Mouse (Mus musculus): ENCODE measurements around the gene Fgf5.

The Fgf5 gene

DNA sequence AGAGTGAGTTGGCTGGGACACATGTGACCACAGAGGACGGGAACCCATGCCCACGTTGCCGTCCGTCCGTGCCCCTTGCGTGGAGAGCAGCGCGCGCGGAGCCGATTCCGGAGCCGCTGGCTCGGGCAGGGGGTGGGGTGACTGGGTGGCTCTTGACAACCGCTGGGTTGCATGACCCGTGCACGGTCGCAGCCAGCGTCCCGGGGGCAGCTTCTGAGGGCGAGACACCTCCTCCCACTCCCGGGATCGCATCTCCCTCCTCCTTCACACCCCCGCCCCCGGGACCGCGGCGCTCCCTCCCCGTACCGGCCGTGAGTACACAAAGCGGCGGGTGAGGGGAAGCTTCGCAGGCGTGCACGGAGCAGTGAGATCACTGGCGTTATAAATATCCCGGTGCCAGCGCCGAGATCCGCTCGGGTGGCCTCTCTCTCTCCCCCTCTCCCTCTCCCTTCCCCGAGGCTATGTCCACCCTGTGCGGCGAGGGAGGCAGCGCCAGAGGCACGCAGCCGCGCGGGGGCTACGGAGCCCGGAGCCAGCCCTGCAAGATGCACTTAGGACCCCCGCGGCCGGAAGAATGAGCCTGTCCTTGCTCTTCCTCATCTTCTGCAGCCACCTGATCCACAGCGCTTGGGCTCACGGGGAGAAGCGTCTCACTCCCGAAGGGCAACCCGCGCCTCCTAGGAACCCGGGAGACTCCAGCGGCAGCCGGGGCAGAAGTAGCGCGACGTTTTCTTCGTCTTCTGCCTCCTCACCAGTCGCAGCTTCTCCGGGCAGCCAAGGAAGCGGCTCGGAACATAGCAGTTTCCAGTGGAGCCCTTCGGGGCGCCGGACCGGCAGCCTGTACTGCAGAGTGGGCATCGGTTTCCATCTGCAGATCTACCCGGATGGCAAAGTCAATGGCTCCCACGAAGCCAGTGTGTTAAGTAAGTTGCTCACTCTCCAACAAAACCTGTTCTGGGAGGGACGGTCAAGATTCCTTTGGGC, at the start of gene Fgf5:
Fgf5 (plus strand) TSS at position 347 of the 984 bp plus-strand sequence.
- peak; percentile 14 for DNase-seq

DNA sequence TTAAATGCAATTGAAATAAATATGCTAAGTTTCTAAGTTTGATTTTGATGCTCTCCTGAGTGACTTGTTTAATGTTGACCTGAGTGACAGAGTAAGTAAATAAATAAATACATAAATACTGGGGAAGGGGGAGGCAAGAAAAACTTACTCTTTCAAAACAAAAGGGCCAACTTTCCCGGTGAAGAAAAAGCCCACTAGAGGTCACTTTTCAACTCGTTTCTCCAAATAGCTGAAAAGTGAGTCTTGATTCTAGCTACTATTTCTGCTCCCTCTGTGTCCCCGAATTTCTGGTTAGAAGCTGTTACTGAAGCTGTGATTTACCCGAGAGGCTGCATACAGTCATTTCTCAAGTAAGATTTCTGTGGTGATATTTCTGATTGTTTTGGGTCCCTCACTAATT, 41.5 kb upstream of the Fgf5 start:
- no peak for DNase-seq

DNA sequence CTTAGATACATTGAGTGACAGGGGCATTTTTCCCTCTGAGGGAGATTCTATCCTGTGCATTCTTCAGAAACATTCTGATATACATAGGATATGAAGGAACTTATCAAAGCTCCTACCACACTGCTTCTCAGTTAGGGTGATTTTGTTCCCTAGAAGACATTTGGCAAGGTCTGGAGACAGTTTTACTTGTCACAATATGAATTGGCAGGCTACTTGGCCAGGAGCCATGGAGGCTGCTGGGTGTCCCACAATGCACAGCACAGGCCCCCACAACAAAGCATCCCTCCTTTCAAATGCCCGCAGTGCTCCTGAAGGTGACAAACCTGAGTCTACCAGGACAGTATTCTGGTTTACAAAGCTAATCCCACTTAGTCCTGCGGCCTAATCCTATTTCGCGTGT, 32.0 kb upstream of the Fgf5 start:
- no peak for DNase-seq

DNA sequence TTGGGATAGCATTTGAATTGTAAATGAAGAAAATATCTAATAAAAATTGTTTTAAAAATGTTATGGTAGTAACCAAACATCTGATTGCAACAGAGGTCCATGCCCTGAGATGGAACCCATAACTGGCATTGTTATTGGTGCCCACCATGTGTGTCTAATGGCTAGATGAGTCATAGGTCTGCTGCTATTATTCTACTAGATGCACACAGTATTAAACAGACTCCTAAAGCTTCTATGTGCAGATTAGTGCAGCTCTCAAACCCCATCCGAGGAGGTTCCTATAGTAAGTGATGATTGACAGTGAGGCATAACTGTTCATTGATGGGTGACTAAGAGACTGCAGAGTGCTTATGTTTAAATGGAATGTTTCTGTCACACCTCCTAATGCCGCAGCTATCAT, 27.3 kb upstream of the Fgf5 start:
- DNase-seq = no peak

DNA sequence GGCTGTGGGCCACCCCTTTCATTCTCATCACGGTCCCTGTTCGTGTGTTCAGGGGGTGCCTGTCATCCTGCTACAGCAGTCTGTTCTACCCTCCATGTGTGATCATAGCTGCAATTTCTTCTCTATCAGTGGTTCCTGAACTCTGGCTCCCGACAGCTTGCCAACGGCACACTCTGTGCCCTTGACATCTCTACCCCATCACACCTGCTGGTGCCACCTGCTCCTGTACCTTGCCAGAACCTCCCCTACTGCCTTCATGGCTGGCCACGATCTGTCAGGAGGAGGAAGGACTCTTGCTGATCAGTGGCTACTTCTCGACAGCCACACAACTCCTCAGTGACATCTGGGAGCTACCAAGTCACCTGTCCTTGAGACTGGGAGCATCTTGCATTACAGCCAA, 24.5 kb upstream of the Fgf5 start:
- peak; percentile 57 for DNase-seq

DNA sequence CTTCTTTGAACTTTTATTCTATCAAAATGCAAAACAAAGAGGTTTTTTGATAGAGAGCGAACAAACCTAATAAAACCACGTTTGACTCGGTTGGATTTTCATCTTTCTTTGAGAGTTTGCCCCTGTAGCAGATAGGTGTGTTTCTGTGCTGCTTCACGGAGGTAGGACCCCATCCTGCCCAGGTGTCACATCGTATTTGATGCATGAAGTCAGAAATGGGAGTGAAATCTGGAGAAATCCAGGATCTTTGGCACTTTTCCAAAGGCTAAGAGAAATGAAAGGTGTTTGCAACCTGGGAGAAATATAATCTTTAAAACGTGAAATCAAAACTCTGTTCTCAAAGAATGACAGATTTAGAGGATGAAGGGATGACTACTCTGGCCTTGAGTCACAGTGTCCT, 15.5 kb upstream of the Fgf5 start:
- no peak for DNase-seq

DNA sequence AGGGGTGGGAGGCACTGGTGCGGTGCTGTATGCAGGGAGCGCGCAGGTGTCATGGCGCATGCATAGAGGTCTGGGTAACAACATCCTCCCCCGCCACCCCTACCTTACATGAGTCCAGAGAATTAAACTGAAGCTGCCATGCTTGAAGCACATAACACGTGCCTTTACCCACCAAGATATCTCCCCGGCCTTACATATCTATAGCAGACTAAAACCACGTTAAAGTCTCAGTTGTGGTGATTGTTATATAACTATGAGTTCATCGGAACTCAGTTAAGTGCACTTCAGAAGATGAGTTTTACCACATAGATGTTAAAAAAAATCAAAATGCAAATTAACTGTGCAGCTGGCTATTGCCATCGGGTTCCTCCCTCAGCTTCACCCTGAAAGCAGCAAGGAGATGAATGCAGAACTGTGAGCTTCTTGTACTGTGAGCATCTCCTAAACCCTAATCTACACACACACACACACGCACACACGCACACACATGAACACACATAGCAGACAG, 12.6 kb upstream of the Fgf5 start:
- no peak for DNase-seq

DNA sequence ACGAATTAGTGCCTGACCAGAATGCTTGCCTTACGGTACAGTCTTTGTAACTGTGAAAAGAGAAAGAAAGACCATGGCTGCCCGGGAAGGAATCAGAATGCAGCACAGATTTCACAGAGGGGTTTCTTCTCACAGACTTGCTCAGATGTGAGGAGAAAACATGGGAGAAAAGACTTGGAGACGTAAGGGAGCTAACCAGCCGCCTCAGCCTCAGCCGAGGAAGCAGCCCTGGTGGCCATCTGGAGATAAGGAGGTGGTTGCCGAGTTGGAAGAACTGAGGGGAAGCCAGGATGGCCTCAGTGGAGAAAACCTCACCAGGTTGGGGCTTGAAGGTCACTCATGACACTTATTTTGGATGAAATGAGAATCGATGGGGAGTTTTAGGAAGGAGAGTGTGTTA, 8.7 kb upstream of the Fgf5 start:
- DNase-seq = no peak

DNA sequence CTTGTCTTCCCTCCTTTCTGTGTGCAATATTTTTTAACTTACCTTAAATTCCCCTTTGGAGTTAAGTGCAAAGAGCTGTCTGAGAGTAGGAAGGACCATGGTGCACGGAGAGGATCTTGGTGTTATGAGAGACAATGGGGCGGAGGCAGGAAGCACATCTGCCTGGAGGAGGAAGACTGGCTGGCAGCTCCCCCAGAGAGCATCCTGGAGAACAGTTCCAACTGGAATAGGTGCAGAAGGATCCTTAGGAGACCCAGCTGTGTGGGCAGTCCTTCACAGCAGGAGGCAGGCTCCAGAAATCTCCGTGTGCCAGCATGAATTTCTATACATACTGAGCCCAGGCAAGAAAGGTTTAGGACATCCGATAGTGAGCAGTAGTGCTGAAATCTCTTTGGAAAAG, 8.0 kb upstream of the Fgf5 start:
- DNase-seq = no peak

DNA sequence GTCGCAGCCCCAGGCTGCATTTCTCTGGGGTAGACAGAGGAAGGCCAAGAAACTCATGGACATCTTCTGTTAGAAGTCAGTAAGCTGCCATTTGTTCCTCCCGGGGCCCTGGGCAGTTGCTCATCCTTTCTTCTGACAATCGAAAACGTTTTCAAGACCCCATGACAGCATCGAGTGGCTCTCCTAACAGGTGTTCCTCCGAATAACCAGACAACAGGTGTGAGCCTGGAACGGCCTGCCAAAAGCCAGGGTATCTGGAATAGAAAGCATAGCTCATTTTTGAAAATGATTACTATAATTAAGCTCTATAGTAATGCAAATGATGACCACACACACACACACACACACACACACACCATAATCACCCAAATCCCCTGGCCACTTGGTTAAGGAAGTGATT, 7.2 kb upstream of the Fgf5 start:
- no peak for DNase-seq

DNA sequence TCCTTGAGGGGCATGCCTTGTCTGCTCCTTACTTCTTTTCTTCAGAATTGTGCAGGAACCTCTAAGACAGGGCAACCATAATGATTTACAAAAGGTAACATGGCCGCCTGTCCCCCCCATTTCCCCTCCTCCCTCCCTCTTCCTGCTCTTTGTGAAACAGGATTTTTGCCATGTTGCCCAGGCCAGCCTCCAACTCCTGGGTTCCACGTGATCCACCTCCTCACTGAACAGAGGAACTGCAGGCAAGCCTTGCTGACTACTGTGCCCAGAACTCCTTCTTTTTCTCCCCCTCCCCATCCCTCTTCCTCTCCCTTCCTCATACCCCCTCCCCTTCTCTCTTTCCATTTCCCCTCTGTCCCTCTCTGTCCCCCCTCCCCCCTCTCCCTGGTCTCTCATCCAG, 6.5 kb upstream of the Fgf5 start:
- no peak for DNase-seq

DNA sequence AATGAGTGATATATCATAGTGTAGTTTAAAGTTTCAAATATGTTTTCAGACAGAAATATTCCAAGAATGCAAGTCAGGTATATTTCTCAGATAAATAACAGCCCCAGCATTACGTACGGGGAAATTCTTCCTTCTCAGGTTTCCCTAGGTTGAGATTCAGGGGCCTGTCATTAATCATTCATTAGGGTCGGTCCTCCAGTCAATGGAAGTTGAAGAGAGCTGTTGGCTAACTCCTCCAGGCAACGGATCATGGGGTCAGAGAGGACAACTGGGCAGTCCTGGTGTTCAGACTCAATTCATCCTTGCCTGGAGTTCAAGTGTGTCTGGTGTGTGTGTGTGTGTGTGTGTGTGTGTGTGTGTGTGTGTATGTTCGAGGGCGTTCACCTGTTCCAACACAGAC, 837 bp upstream of the Fgf5 start:
- DNase-seq = no peak

DNA sequence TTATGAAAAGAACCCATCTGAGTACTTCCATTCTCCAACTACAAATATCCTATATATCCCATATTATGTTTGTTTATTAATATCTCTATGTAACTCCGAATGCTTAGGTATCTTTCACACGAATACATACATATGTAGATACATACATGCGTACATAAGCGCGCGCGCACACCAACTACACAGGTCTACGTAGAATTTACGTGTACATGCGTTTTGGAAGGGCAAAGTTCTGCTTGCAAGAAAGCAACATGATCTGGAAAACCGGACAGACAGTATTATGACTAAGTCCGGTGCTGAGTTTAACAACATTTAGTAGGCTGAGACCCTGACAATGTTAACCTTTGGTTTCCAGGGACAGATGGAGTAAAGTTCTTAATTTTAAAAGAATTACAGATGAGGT, 1.2 kb downstream of the Fgf5 start:
- DNase-seq = no peak

DNA sequence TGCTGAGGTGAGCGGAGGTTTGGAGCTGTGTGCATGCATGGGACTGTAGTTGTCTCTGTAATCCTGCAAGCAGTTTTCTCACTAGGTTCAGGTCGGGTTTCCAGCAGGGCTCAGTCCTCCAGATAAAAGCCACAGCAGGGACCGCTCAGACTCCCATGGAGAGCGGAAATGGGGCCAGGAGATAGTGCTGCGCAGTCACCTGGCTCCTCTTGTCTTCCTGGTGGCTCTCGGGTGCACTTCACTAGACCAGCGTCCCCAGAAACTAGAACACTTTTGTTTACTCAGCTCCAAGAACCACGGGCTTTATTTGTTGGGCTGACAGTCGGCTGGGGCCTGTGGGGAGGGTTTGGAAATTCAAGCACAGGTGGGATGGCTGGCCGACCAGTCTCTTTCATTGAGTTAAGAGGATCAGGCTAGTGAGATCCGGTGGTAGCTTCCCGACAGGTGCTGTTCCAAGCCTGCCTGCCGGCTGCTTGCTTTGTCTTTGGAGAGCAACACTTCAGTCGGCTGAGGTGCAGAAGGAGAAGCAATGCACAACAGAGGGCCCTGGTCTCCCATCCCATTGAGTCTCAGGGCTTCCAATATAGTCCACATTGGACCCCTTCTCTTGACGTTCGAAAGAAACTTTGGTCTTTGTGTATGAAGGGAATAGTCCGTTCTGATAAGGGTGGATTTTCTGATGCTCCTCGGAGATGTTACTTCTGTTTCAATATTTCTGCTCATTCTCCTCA, 1.9 kb downstream of the Fgf5 start:
- peak; percentile 12 for DNase-seq

DNA sequence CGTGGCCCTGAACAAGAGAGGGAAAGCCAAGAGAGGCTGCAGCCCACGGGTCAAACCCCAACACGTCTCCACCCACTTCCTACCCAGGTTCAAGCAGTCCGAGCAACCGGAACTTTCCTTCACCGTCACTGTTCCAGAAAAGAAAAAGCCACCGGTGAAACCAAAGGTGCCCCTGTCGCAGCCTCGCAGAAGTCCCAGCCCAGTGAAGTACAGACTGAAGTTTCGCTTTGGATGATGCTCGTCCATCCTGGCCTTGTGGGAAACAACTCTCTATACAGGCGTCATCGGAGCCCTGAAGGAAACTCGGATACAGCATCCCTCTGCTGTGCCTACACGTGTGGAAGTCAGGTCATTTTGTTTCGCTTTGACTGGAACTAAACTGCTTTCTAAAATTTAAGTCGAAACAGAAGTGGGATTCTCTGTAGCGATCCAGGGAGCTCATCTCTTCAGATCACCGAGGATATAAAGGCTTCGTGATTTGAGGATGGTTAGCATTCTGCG, 21.4 kb downstream of the Fgf5 start:
- no peak for DNase-seq

DNA sequence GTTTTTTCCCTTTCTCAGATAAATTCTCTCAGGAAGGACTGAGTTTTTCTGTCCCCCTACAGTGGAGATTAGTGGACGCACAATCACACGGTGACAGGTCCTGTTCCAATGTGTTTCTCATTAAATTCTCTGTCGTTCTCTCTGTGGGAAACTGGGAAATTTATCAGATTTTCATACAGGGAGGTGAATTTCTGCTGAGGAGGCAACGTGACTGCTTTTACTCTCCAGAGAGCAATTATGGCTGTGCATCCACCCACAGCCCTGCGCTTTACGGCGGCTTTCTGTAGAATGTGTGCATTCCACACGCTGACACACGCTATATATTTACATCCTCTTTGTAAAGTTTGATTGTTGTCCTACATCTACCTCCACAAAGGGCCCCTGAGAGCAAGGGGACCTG, 28.0 kb downstream of the Fgf5 start:
- DNase-seq = no peak

DNA sequence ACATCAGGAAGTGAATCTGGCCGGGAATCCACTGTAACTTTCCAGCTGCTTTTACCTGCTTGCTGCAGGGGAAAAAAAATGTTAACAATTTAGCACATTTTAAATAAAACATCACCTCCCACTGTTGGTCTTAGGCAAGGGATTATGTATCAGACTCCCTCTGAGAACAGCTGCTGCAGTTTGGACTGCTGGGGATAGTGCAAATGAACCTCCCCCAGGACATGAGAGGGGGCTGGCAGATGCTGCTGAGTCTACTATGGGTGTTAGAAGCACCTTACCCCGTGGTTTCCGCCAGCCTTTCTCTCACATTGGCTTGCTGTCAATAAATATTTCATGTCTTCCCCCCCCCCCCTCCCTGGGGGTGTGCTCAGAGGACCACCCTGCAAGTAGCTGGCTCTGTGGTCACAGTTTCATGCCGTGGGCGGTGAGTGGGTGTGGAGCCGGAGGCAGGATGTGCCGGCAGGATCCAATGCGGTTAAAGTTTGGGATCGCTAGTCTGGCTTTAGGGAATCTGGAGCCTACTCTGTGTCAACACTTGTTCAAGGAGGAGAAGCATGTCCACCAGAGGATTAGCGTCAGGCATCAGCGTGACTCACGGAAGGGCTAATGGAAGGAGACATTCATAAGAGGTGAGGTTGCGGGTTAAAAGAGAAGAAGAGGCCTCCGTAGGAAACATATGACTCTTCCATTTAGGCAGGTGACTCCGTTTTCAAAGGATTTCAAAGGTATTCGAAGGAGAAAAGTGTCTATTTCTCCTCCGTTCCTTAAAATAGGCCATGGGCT, 29.9 kb downstream of the Fgf5 start:
- DNase-seq = no peak

DNA sequence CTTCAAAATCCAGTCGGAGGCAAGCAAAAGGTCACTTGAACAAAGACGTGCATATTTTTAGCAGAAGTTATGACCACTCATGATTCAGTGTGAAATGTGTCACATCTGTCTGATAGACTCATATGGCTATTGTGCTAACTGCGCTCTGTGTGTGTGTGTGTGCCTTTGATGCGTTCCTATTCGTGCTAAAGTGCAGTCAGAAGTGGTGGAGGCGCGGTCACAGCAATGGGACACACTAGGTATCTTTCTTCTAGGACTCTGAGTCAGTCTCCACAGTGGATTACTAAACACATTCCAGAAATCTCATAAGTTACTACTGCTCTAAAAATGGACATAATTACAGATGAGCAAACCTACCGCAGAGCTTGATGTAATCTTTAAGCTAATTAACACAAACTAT, 36.7 kb downstream of the Fgf5 start:
- no peak for DNase-seq

DNA sequence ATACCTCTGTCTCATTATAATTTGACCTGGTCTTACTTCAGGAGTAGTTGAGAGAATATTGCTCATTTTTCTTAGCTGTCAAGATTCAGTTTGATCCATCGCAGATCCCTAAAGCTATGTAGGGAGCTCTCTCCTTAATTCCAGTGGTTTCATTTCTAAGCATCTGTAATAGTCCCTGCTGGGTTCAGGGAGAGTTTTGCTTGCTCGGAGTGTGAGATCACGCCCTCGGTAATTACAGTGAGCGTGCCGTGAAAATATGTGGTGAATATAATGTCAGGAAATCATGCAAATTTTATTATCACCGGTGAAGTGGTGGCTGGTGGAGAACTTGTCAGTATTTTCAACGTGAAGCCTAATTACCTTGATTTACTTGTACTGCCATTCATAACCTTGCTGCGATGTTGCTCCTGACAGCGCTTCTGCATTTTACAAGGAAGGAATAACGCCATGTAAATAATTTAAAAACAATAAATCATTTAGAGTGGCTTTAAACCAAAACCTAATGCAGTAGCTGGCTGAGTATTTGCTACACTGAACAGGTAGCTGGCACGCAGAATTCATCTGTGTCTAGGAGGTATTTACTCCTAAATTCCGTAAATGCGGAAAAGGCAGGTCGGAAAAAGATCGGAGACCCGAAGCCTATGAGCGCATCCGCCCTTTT, 38.5 kb downstream of the Fgf5 start:
- DNase-seq = no peak

DNA sequence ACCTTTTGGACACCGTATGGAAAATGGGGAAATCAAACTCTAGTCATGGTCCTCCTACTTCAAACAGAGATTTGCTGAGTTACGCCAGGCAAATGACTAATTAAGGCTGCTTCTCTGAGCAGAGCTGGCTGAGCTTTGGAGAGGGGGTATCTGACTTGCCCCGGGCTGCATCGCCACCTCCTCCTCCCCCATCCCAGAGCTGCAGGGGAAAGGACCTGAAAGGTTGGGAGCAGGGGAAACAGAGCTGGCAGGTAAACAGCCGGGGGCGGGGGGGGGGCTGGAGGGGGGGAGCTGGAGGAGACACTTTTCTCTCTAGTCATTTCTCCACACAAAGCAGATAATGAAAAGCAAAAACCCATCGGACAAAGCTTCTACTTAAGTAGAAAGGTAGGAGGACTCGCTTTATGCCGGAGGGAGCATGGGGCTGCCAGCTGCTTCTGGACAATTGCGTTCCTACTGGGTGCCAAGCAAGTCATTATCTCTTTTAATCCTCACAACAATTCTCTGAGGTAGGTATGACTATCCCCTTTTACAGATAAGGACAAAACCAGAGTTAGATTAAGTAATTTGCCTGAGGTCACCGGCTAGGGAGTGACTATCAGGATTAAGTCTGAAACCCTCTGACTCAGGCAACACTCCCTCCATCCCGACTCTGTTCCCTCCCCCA, 39.2 kb downstream of the Fgf5 start:
- no peak for DNase-seq

DNA sequence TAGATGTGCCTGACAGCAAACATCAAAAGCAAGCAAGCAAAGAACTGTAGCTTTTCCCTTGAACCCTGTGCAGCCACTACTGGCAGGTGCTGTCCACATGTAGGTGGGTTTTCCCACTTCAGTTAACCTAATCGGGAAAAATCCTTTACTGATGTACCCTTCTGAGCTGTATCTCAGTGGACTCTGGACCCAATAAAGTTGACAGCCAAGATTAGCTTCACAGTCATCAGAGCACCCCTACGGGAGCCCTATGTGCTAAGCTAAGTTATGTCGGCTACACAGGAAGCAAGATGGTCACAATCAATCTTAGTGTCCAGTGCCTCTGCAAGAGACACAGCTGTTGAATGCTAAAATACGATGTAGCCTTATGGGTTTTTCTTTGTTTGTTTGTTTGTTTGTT, 46.1 kb downstream of the Fgf5 start:
- no peak for DNase-seq

DNA sequence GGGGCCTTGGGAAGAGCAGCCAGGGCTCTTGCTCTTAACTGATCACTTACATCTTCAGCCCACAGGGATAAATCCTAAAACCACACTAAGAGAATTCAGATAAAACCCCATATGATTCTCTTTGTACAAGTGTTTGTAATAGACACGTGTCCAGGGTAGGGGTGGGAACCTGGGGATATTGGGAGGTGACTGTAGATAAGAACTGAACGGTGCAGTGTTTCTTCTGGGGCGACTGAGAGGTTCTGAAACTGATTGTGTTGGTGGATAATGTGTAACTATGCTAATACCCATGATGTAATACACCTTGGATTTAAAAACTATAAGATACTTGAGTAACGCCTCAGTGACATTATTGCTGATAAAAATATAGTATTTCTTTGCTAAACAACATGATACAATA, 51.7 kb downstream of the Fgf5 start:
- no peak for DNase-seq
